ENCODE assay signal across 12 mouse cellular contexts in genomic region chr8:120423576-120423975, GRCm38 (mm10).
DNase-seq lines count a peak whose midpoint lies in the region; ATAC-seq and TF ChIP-seq lines count a peak whose summit lies in the region.
"Had no signal": no experiment of that assay in that cellular context is flagged by ENCODE, and none has a peak within 500 bp of the region (broad histone marks: within the 10 kb centered on the region; RNA-seq: fewer than 3 reads in every experiment).

No protein-coding gene starts in this region.

- no peak for DNase-seq in lung, postnatal 14 days
- DNase-seq in embryonic facial prominence, embryonic 11.5 days (ENCODE audit: low spot score), result no peak
- DNase-seq in forebrain, embryonic 14.5 days (ENCODE audit: low spot score), result no peak
- no peak for DNase-seq in midbrain, embryonic 14.5 days
- DNase-seq in gastrocnemius, adult 2 months, result no peak
- no peak for DNase-seq in lung, adult 18-20 months
- DNase-seq: cerebellum, adult 18-20 months; kidney, postnatal 25 days; liver, postnatal 0 days; right cerebral cortex, postnatal 4 days had no signal

- peaks cover 92% of the 10 kb centered on the region for H3K4me1 ChIP-seq in lung, embryonic 15.5 days
- peaks cover 44% of the 10 kb centered on the region for H3K4me1 ChIP-seq in embryonic facial prominence, embryonic 11.5 days (ENCODE audit: control insufficient read depth, insufficient read depth, low read length)
- peaks cover 69% of the 10 kb centered on the region for H3K4me1 ChIP-seq in forebrain, embryonic 14.5 days (ENCODE audit: control insufficient read depth, insufficient read depth, low read length)
- H3K4me1 ChIP-seq in midbrain, embryonic 14.5 days (ENCODE audit: control insufficient read depth, insufficient read depth, low read length), result peaks cover 78% of the 10 kb centered on the region

- H3K27me3 ChIP-seq in lung, embryonic 15.5 days, result no peaks in the 10 kb centered on the region
- no peaks in the 10 kb centered on the region for H3K27me3 ChIP-seq in embryonic facial prominence, embryonic 11.5 days (ENCODE audit: control insufficient read depth, insufficient read depth, low read length)
- no peaks in the 10 kb centered on the region for H3K27me3 ChIP-seq in forebrain, embryonic 14.5 days (replicated peaks; ENCODE audit: control insufficient read depth, insufficient read depth, low read length)
- H3K27me3 ChIP-seq in midbrain, embryonic 14.5 days (ENCODE audit: control insufficient read depth, insufficient read depth, low read length), result no peaks in the 10 kb centered on the region
- H3K27me3 ChIP-seq: stomach, embryonic 15.5 days had no signal

- no peak overlapping the region for H3K4me3 ChIP-seq in lung, embryonic 15.5 days
- no peak overlapping the region for H3K4me3 ChIP-seq in embryonic facial prominence, embryonic 11.5 days (ENCODE audit: low read depth, low read length)
- H3K4me3 ChIP-seq in forebrain, embryonic 14.5 days (ENCODE audit: low read depth, low read length), result no peak overlapping the region
- no peak overlapping the region for H3K4me3 ChIP-seq in midbrain, embryonic 14.5 days (replicated peaks; ENCODE audit: low read depth, low read length)
- no peak overlapping the region for H3K4me3 ChIP-seq in gastrocnemius, adult 2 months
- H3K4me3 ChIP-seq: stomach, embryonic 15.5 days had no signal

- intact Hi-C loops in gastrocnemius, adult 2 months (cut with DNase I), result loop anchor here (5.0 kb wide), 1 partner anchor 41 kb away; no protein-coding TSS in a partner anchor

- no peaks in the 10 kb centered on the region for H3K36me3 ChIP-seq in lung, embryonic 15.5 days
- H3K36me3 ChIP-seq in embryonic facial prominence, embryonic 11.5 days (replicated peaks; ENCODE audit: control insufficient read depth, insufficient read depth, low read depth, low read length), result no peaks in the 10 kb centered on the region
- no peaks in the 10 kb centered on the region for H3K36me3 ChIP-seq in forebrain, embryonic 14.5 days (ENCODE audit: control insufficient read depth, insufficient read depth, low read length)
- H3K36me3 ChIP-seq in midbrain, embryonic 14.5 days (ENCODE audit: control insufficient read depth, insufficient read depth, low read length), result no peaks in the 10 kb centered on the region
- H3K36me3 ChIP-seq: stomach, embryonic 15.5 days had no signal

- 0 out of 2 replicates have a peak overlapping the region, but pooled peaks have one; percentile 3 for H3K27ac ChIP-seq in lung, embryonic 15.5 days
- H3K27ac ChIP-seq in embryonic facial prominence, embryonic 11.5 days (replicated peaks; ENCODE audit: low read depth, low read length), result 0 out of 2 replicates have a peak overlapping the region, but pooled peaks have one; percentile 8
- peak overlapping the region; percentile 99 for H3K27ac ChIP-seq in forebrain, embryonic 14.5 days (ENCODE audit: low read depth, low read length)
- H3K27ac ChIP-seq in midbrain, embryonic 14.5 days (replicated peaks; ENCODE audit: low read depth, low read length), result peak overlapping the region; percentile 89
- H3K27ac ChIP-seq in gastrocnemius, adult 2 months, result no peak overlapping the region
- H3K27ac ChIP-seq: stomach, embryonic 15.5 days had no signal

- no peaks in the 10 kb centered on the region for H3K9me3 ChIP-seq in lung, embryonic 15.5 days
- H3K9me3 ChIP-seq in embryonic facial prominence, embryonic 11.5 days (replicated peaks; ENCODE audit: control insufficient read depth, low read length), result no peaks in the 10 kb centered on the region
- H3K9me3 ChIP-seq in forebrain, embryonic 14.5 days (replicated peaks; ENCODE audit: control insufficient read depth, low read length), result no peaks in the 10 kb centered on the region
- no peaks in the 10 kb centered on the region for H3K9me3 ChIP-seq in midbrain, embryonic 14.5 days (ENCODE audit: control insufficient read depth, low read length)
- H3K9me3 ChIP-seq: stomach, embryonic 15.5 days had no signal

- 57% methylated on average over 7 of the region's 7 CpGs for WGBS in lung, embryonic 15.5 days
- 33% methylated on average over 7 of the region's 7 CpGs for WGBS in embryonic facial prominence, embryonic 11.5 days
- 24% methylated on average over 7 of the region's 7 CpGs for WGBS in forebrain, embryonic 14.5 days
- 29% methylated on average over 7 of the region's 7 CpGs for WGBS in midbrain, embryonic 14.5 days

- no peak for ATAC-seq in lung, embryonic 15.5 days (ENCODE audit: borderline replicate concordance, extremely low read depth, low FRiP score, low TSS enrichment)
- ATAC-seq in embryonic facial prominence, embryonic 11.5 days (replicated peaks; ENCODE audit: insufficient number of reproducible peaks, low FRiP score, low TSS enrichment, low read depth), result no peak
- no peak for ATAC-seq in forebrain, embryonic 14.5 days
- ATAC-seq in midbrain, embryonic 14.5 days (ENCODE audit: low FRiP score, low TSS enrichment), result no peak
- ATAC-seq: liver, postnatal 0 days had no signal

- H3K9ac ChIP-seq in lung, embryonic 15.5 days, result no peak overlapping the region
- H3K9ac ChIP-seq in embryonic facial prominence, embryonic 11.5 days (replicated peaks; ENCODE audit: low read length), result no peak overlapping the region
- H3K9ac ChIP-seq in forebrain, embryonic 14.5 days (ENCODE audit: low read length), result no peak overlapping the region; the same call in 1 of the 2 replicates
- no peak overlapping the region; the same call in 1 of the 2 replicates for H3K9ac ChIP-seq in midbrain, embryonic 14.5 days (replicated peaks; ENCODE audit: low read length)
- H3K9ac ChIP-seq: liver, postnatal 0 days; stomach, embryonic 15.5 days had no signal

- no peak for TF ChIP-seq CTCF in gastrocnemius, adult 2 months (IDR thresholded peaks at IDR 0.05)

- H3K4me2 ChIP-seq in lung, embryonic 15.5 days, result no peak overlapping the region
- no peak overlapping the region for H3K4me2 ChIP-seq in embryonic facial prominence, embryonic 11.5 days (ENCODE audit: low read depth, low read length)
- H3K4me2 ChIP-seq in forebrain, embryonic 14.5 days (ENCODE audit: low read length), result no peak overlapping the region
- H3K4me2 ChIP-seq in midbrain, embryonic 14.5 days (ENCODE audit: low read length), result no peak overlapping the region
- H3K4me2 ChIP-seq: stomach, embryonic 15.5 days had no signal
